Mouse (Mus musculus) heart, postnatal 25 days (tissue): ENCODE results near the gene Krt86. TPM values are rescaled to one million over a fixed set of nuclear protein-coding genes. Genes with fewer than 3 reads are reported as not detected.
"Not testable (repeated sequence)": the region's sequence is repeated elsewhere in the genome, so short reads cannot be mapped to it uniquely, and the experiment has no call there.

Source experiments
- DNase-seq: peaks from one replicate; pipeline ENCODE4 v3.0.0; 2022; ENCODE audit warnings: low spot score
- intact Hi-C: fragments of 180-260 bp; cut with DNase I; formaldehyde crosslinking; loops from one replicate; pipeline ENCODE4 v1.15.1; 2025
- total RNA-seq, 2 experiments: library from RNA; stranded (reverse); gene quantifications; 2 replicates each; pipeline ENCODE4 v1.2.3; 2021

The Krt86 gene
- total RNA-seq, 2 experiments from 2014 or later, result not detected

GRCm38 (mm10) chr15:101485911-101486635, 12.8 kb downstream of the Krt86 start:
- intact Hi-C loops, result no loop called here
- no peak for DNase-seq

DNA sequence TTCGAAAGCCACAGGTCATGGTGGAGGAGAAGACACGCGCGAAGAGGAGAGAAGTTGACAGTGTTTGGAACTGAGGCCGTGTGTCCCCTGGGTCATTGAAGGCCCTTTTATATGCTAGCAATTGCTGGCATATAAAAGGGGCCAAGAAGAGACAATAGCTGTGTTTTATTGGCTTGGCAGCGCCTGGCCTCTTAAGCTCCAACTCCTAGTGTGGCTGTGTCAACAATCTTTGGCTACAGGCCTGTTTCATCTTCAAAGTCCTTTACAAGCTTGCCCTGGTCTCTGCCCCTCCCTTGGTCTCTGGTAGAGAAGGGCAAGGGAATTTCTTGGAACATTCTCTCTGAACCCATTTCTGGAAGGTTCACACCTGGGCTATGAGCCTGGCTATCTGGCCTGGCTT, 18.2 kb downstream of the Krt86 start, which contains the start of gene Krt83:
Gene Krt83 (minus strand): TSS at position 82 of the 400 bp plus-strand sequence.
- intact Hi-C loops, result no loop called here
- no peak for DNase-seq

DNA sequence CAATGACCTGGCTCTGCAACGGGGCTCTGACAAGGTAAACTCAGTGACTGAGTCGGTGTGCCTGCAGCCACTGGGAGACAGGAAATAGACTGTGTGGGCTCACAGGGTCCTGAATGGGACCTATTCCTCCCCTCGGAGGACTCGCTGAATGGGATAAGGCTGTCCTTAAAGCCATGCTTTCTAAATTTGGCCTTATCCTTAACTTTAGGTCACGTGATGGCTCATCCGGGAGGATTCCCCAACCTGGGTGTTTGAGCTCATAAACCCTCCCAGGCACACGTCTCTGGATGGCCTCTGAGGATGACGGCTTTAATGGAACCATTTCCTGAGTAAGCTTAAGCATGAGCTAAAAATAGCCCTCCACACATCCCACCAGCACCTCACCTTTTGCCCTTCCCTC, 19.4 kb downstream of the Krt86 start:
- DNase-seq, result no peak

GRCm38 (mm10) chr15:101493713-101494112, 20.4 kb downstream of the Krt86 start:
- intact Hi-C loops, result no loop called here
- DNase-seq, result no peak

More for the DNA sequence above, 19.4 kb downstream of the Krt86 start:
- intact Hi-C loops, result no loop called here

DNA sequence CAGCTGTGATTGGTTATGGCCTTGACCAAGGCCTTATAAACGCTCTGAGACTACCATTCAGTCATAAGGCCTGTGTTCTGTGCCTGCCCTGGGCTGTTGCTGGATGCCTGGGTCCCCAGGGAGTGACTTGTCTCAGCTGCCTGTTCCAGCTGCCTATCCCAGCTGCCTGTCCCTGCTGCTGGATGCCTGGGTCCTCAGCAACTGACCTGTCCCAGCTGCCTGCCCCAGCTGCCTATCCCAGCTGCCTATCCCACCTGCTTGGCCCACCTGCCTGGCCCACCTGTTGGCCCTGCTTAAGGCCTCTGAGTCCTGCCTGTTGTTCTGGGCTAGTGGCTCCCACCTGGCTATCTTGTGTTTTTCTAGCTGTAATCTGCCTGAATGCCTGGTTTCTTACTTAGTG, 20.9 kb downstream of the Krt86 start:
- DNase-seq, result no peak
- intact Hi-C loops, result no loop called here

DNA sequence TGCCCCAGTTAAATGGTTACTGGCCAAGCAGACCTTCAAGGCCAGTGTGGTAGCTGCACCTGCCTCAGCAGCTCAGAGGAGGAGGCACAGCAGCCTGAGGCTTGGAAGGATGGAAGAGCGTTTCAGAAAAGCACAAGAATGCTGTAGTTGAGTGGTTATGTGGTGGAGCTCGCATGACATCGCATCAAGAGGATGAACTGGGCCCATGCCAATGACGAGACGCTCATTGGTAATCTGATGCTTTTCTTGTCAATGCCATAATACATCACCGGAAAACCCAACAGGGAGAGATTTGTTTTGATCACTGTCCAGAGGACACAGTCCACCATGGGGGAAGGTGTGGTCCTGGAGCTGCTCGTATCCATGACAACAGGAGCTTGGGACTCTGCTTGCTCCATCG, 22.0 kb downstream of the Krt86 start:
- intact Hi-C loops, result no loop called here
- no peak for DNase-seq

- intact Hi-C loops, result loop anchor here (2.0 kb wide), 1 partner anchor 158 kb away; no protein-coding TSS in a partner anchor
- no peak for DNase-seq
Observed at GRCm38 (mm10) chr15:101497181-101497580, 23.9 kb downstream of the Krt86 start.

DNA sequence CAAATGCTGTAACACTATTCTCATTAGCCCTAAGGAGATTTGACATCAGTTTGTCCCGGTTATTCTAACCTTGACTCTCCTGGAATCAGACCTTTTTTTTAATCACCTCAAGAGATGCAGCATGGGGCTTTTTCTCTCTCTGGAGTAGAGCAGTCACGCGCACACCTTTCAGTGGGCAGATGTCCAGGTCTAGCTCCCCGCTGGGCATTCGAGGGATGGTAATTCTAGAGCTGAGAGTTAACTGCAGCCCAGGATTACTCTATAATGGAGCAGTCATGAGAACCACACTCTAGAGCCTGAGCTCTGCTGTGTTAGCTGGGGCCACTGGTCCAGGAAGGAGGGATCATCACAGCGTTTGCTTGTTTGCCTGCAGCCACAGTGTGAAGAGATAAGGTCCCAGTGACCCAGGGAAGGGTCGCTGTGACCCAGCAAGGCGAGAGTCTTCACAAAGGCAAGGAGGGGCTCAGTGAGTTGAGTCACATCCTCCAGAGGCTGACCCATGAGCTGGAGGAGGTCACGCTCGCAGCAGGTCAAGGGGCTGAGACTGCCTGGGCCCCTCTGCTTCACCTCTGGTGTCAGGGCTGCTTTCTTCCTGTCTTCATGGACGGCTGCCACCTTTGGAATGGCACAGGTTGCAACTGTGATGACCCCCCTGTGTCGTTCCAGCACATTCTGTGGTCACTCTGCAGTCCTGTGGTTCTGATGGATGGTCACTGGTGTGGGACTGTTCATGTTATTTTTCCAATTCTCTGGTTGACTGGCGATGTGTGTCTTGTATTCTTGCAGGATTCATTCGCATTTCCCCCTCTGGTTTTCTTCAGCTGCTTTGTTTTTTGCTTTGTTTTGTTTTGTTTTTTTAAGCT, 33.8 kb downstream of the Krt86 start:
- intact Hi-C loops, result no loop called here
- DNase-seq, result no peak

DNA sequence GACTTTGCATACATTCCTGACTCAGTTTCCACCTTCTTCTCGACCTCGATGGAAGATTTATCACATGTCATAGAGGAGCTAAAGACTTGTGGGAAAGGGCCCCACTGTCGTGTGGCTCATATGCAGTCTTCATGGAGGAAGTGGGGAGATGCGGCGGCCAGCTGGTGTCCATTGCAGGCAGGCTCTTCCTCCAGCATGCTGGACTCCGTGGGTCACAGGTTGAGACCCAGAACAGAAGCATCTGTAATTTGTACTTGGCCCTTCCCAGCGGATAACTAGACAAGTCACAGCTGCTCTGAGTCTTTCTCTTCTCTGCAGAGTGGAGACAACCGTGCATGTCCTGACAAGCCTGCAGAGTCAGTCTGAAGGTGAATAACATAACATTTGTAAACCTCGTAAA, 35.0 kb downstream of the Krt86 start:
- intact Hi-C loops, result no loop called here

GRCm38 (mm10) chr15:101517161-101517560, 43.9 kb downstream of the Krt86 start, which contains the start of gene Gm49425:
Gene Gm49425, minus strand, starts transcription at chr15:101517261.
- DNase-seq, intact Hi-C loops: not testable (repeated sequence)

More for the DNA sequence above, 35.0 kb downstream of the Krt86 start:
- no peak for DNase-seq

DNA sequence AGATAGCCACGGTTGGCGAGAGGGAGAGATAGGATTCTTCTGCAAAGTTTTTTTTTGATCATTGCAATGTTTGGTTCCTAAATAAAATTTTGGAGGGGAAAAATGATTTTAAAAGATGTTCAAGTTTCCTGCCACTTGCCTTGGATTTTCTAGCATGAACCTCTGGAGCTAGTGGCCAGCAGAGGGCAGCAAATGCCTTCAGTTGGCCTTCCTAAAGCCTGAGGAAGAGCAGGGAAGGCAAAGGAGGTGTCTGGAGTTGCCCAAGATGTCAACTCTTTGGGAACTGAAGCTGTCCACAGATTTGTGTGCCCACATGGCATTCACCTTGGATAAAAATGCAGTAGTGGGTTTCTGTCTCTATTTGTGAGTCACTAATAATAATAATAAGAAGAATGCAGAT, 46.5 kb downstream of the Krt86 start:
- intact Hi-C loops, result loop anchor here (1.0 to 5.0 kb wide), 4 partner anchors 179 to 545 kb away; no protein-coding TSS in a partner anchor
- peak; percentile 15 for DNase-seq

DNA sequence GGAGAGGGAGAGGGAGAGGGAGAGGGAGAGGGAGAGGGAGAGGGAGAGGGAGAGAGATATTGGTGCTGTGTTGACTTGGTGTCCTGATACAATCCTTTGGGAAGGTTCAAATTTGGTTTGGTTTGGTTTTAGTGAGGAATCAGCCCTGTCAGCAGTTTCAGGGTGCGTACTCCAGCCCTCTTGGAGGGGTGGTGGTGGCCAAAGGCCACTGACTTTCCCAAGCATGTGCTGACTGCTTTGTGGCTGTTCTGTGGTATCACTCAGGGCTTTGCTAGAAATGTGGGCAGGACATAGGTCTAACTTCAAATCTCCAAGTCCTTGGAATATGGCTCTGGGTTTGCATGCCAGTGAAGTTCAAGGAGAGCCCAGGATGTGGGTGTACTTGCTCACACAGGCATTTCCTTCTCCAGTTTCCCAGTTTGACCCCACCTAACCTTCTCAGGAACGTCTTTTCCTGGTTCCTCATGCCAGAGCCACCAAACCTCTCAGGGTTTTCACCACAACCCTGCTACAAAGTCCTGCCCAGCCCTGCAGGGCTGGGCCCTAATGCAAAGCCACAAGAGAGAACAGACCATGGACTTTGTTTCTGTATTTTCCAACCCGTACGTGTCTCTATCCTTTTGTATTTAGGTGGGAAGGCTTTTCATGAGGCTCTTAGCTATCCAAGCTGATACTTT, 49.4 kb downstream of the Krt86 start:
- intact Hi-C loops, result loop anchor here (5.0 kb wide), 1 partner anchor 250 kb away; no protein-coding TSS in a partner anchor
- no peak for DNase-seq

Other genes with a start within 250 kb of the Krt86 start
- gene Grasp, start 249.3 kb upstream of the Krt86 start, total RNA-seq, result 10 to 100 TPM in 1 of 2 experiments, 1 to 10 TPM in 1; 9.4 to 12.3 TPM
- gene Nr4a1, start 219.2 kb upstream of the Krt86 start, total RNA-seq, result 1 to 10 TPM; 5.5 to 6.3 TPM
- gene Atg101, start 189.2 kb upstream of the Krt86 start, total RNA-seq, result 10 to 100 TPM; 21.5 to 25.0 TPM
- 1 to 10 TPM; 1.3 to 1.5 TPM for gene 6030408B16Rik, start 180.3 kb upstream of the Krt86 start, total RNA-seq
- 1 to 10 TPM; 2.0 to 2.2 TPM for gene Krt80, start 103.3 kb upstream of the Krt86 start, total RNA-seq
- 1 to 10 TPM; 4.2 to 5.9 TPM for gene Krt7, start 62.4 kb upstream of the Krt86 start, total RNA-seq
- not detected for gene Krt87, start 34.7 kb upstream of the Krt86 start, total RNA-seq
- not detected for gene Krt88, start 25.7 kb upstream of the Krt86 start, total RNA-seq
- not detected for gene Krt81, start 9.7 kb upstream of the Krt86 start, total RNA-seq
- gene Krt83, start 18.0 kb downstream of the Krt86 start, total RNA-seq, result not detected
- gene Gm49425, start 43.8 kb downstream of the Krt86 start, total RNA-seq, result not detected
- not detected for gene Krt84, start 59.3 kb downstream of the Krt86 start, total RNA-seq
- gene Krt82, start 77.2 kb downstream of the Krt86 start, total RNA-seq, result not detected
- not detected for gene Krt90, start 89.5 kb downstream of the Krt86 start, total RNA-seq
- not detected for gene Krt75, start 100.4 kb downstream of the Krt86 start, total RNA-seq
- gene Gm5414, start 154.7 kb downstream of the Krt86 start, total RNA-seq, result not detected
- gene Gm5478, start 173.9 kb downstream of the Krt86 start, total RNA-seq, result not detected
- not detected for gene Krt6b, start 206.8 kb downstream of the Krt86 start, total RNA-seq
- not detected for gene Krt6a, start 220.8 kb downstream of the Krt86 start, total RNA-seq
- not detected for gene Krt5, start 239.4 kb downstream of the Krt86 start, total RNA-seq